Mouse (Mus musculus) mouse trophoblast stem cell (cell line): Measurements from ENCODE around the gene Osgep.
"Not testable (repeated sequence)": the region's sequence is repeated elsewhere in the genome, so short reads cannot be mapped to it uniquely, and the experiment has no call there.

Experiments
- in situ Hi-C, 2 experiments: fragments of 300-500 bp; cut with MseI, MboI; formaldehyde crosslinking; loops; 2 replicates in 1 of 2; 3 replicates in 1 of 2; pipeline ENCODE4 v1.15.1; 2025

Gene Osgep

GRCm38 (mm10) chr14:50931493-50932020 is 6.9 kb upstream of the Osgep start:
- in situ Hi-C loops, result no loop called here

- in situ Hi-C loops, result no loop called here
Measured at GRCm38 (mm10) chr14:50930754-50931492, 6.2 kb upstream of the Osgep start, which contains the start of the genes Pip4p1 and Pnp. Gene Pip4p1, minus strand, starts transcription at chr14:50930856. Gene Pnp, plus strand, starts transcription at chr14:50931082.

- in situ Hi-C loops, result no loop called here
Measured at GRCm38 (mm10) chr14:50930377-50930753, 5.7 kb upstream of the Osgep start.

GRCm38 (mm10) chr14:50929951-50930350 is 5.3 kb upstream of the Osgep start:
- in situ Hi-C loops, result no loop called here

GRCm38 (mm10) chr14:50927366-50927765 is 2.7 kb upstream of the Osgep start:
- in situ Hi-C loops, result no loop called here

GRCm38 (mm10) chr14:50925111-50925920 is 623 bp upstream of the Osgep start:
- in situ Hi-C loops, result no loop called here

GRCm38 (mm10) chr14:50923437-50923836 is 1.3 kb downstream of the Osgep start:
- in situ Hi-C loops, result not testable (repeated sequence)

- in situ Hi-C loops, result no loop called here
Measured at GRCm38 (mm10) chr14:50911356-50911755, 13.3 kb downstream of the Osgep start.

- in situ Hi-C loops, result no loop called here
Measured at GRCm38 (mm10) chr14:50908126-50908525, 16.6 kb downstream of the Osgep start.

- in situ Hi-C loops, result not testable (repeated sequence)
Measured at GRCm38 (mm10) chr14:50905327-50905726, 19.4 kb downstream of the Osgep start.

- in situ Hi-C loops, result no loop called here
Measured at GRCm38 (mm10) chr14:50904828-50905129, 19.9 kb downstream of the Osgep start.

- in situ Hi-C loops, result no loop called here
Measured at GRCm38 (mm10) chr14:50903973-50904827, 20.5 kb downstream of the Osgep start.

- in situ Hi-C loops, result not testable (repeated sequence)
Measured at GRCm38 (mm10) chr14:50897992-50898391, 26.7 kb downstream of the Osgep start.

- in situ Hi-C loops, result no loop called here
Measured at GRCm38 (mm10) chr14:50897374-50897765, 27.3 kb downstream of the Osgep start, which contains the start of gene Klhl33. Gene Klhl33, minus strand, starts transcription at chr14:50897507.

GRCm38 (mm10) chr14:50896747-50897373 is 27.8 kb downstream of the Osgep start:
- in situ Hi-C loops, result no loop called here

GRCm38 (mm10) chr14:50895985-50896746 is 28.5 kb downstream of the Osgep start:
- in situ Hi-C loops, result no loop called here

GRCm38 (mm10) chr14:50895407-50895806 is 29.3 kb downstream of the Osgep start:
- in situ Hi-C loops, result no loop called here

GRCm38 (mm10) chr14:50892541-50893459 is 31.9 kb downstream of the Osgep start:
- in situ Hi-C loops, result no loop called here

- in situ Hi-C loops, result no loop called here
Measured at GRCm38 (mm10) chr14:50892091-50892490, 32.6 kb downstream of the Osgep start.
